Mouse (Mus musculus) myocyte (in vitro differentiated cells): ENCODE measurements around the gene Trim28. TPM values are rescaled to one million over a fixed set of nuclear protein-coding genes. Genes with fewer than 3 reads are reported as not detected.

ENCODE experiments used
- H3K27me3 ChIP-seq: one replicate; pipeline ENCODE4 v1.6.1; 2011; ENCODE audit not compliant: control insufficient read depth, insufficient read depth, insufficient read length
- H3K36me3 ChIP-seq: one replicate; pipeline ENCODE4 v1.6.1; 2011; ENCODE audit not compliant: control insufficient read depth, insufficient read depth
- H3K4me2 ChIP-seq: one replicate; pipeline ENCODE4 v1.6.1; 2011; ENCODE audit warnings: low read depth, control low read depth
- H3K4me3 ChIP-seq: one replicate; pipeline ENCODE4 v1.5.1; 2011; ENCODE audit warnings: mild to moderate bottlenecking, control low read depth, moderate library complexity
- H3K79me2 ChIP-seq: one replicate; pipeline ENCODE4 v1.6.1; 2011; ENCODE audit not compliant: control insufficient read depth, insufficient read depth
- H3ac ChIP-seq: one replicate; pipeline ENCODE4 v1.6.1; 2011; ENCODE audit not compliant: control insufficient read depth, insufficient read length
- CEBPB ChIP-seq: IDR thresholded peaks from 2 replicates; pipeline ENCODE4 v1.6.1; 2011; ENCODE audit warnings: mild to moderate bottlenecking, moderate library complexity; ENCODE audit not compliant: poor library complexity, insufficient read depth, severe bottlenecking
- E2F4 ChIP-seq: IDR thresholded peaks from one replicate; pipeline ENCODE4 v1.6.1; 2011; ENCODE audit warnings: mild to moderate bottlenecking, control low read depth, moderate library complexity; ENCODE audit not compliant: insufficient read depth
- MAX ChIP-seq: IDR thresholded peaks from one replicate; pipeline ENCODE4 v1.6.1; 2011; ENCODE audit warnings: low read depth, mild to moderate bottlenecking, control low read depth
- MYOD1 ChIP-seq, 3 experiments: IDR thresholded peaks; one replicate each; pipeline ENCODE4 v1.6.1; 2011; ENCODE audit warnings: control low read depth in 2 of 3, low read depth in 2 of 3, mild to moderate bottlenecking in 2 of 3, moderate library complexity in 1 of 3; ENCODE audit not compliant: insufficient read length in 2 of 3, control insufficient read depth in 1 of 3
- MYOG ChIP-seq, 3 experiments: IDR thresholded peaks; one replicate each; pipeline ENCODE4 v1.6.1; 2011; ENCODE audit warnings: control low read depth in 2 of 3, low read depth in 2 of 3, mild to moderate bottlenecking in 2 of 3; ENCODE audit not compliant: insufficient read length in 2 of 3, control insufficient read depth in 1 of 3, insufficient read depth in 1 of 3
- POLR2A ChIP-seq: IDR thresholded peaks from one replicate; pipeline ENCODE4 v1.6.1; 2011; ENCODE audit warnings: low read depth, mild to moderate bottlenecking, control low read depth, moderate library complexity; ENCODE audit not compliant: insufficient read length
- POLR2AphosphoS2 ChIP-seq: IDR thresholded peaks from one replicate; pipeline ENCODE4 v1.6.1; 2011; ENCODE audit warnings: low read depth, control low read depth; ENCODE audit not compliant: insufficient read length
- REST ChIP-seq: IDR thresholded peaks from one replicate; pipeline ENCODE4 v1.6.1; 2011; ENCODE audit warnings: mild to moderate bottlenecking, control low read depth, moderate library complexity; ENCODE audit not compliant: insufficient read depth, insufficient read length
- SRF ChIP-seq: IDR thresholded peaks from one replicate; pipeline ENCODE4 v1.6.1; 2011; ENCODE audit warnings: low read depth; ENCODE audit not compliant: control insufficient read depth, insufficient read length
- TCF12 ChIP-seq: IDR thresholded peaks from one replicate; pipeline ENCODE4 v1.6.1; 2011; ENCODE audit warnings: mild to moderate bottlenecking, control low read depth; ENCODE audit not compliant: poor library complexity, insufficient read depth, severe bottlenecking
- TCF3 ChIP-seq: IDR thresholded peaks from one replicate; pipeline ENCODE4 v1.6.1; 2011; ENCODE audit warnings: low read depth, control low read depth; ENCODE audit not compliant: insufficient read length
- USF1 ChIP-seq: IDR thresholded peaks from one replicate; pipeline ENCODE4 v1.6.1; 2011; ENCODE audit warnings: low read depth, mild to moderate bottlenecking, control low read depth, moderate library complexity
- polyA plus RNA-seq: library from polyadenylated mRNA; unstranded; fragments of >200 nt; fragmentation: generic; extraction: Trizol; gene quantifications from one replicate; pipeline ENCODE4 v1.2.1, GENCODE M21; 2012; ENCODE audit warnings: missing spikeins

Gene Trim28
- polyA plus RNA-seq, 1 experiment = 252 TPM

DNA sequence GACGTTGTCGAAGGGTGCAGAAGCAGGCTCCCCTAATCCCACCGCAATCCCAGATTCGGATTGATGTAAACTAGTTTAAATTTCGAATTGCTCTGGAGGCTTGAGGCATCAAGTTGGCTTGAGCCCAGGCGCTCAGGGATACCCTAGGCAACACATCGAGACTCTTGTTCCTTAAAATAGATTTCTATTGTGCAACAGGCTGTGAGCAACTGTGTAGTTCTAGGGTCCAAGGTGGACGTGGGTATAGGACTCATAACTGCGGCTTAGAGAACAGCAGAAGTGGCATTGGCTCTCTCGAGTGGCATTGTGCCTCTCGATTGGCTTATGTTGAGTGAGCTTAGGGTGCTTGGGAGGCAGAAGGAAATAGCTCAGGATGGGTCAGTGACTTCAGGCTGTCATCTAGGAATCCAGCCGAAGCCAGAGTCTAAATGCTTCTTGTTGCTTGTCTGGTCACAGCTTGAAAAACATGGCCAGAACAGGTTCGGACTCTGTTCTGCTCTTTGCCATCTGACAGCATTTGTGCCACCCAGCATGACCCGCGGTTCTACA is 39.8 kb downstream of the Trim28 start:
- Histone ChIP-seq H3K27me3 (no peaks in the 10 kb centered on the region), H3K4me2 (peak overlapping the region; percentile 92), H3ac (peak overlapping the region; percentile 93), H3K36me3 (peaks cover 8% of the 10 kb centered on the region), H3K79me2 (peaks cover 21% of the 10 kb centered on the region), H3K4me3 (peak overlapping the region; percentile 90)
- TF ChIP-seq POLR2AphosphoS2 = no peak
- TF ChIP-seq CEBPB = peak; percentile 88

DNA sequence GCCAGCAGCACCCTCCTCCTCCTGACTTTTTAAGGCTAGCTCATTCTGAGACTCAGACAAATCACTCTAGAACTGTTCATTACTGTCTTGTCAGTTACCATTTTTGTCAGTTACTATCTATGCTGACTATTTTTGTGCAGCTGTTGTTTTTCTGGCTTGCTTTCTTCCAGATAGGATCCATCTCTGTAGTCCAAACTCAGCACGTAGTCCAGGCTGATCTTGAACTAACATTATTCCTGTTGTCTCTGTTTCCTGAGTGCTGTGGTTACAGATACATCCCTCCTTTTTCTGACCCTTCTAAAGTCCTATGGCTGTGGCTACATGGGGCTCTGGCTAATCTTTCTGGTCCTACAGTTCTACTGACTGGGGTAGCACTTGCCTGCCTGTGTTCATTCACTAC is 40.3 kb downstream of the Trim28 start:
- H3K36me3 ChIP-seq = peaks cover 8% of the 10 kb centered on the region
- no peak for TF ChIP-seq SRF
- no peak for TF ChIP-seq USF1
- no peak for TF ChIP-seq POLR2AphosphoS2
- TF ChIP-seq POLR2A = no peak
- TF ChIP-seq MYOD1 (IDR thresholded peaks at IDR 0.05; ENCODE audit: control insufficient read depth in 1 of 3, insufficient read length in 2 of 3, low read depth in 2 of 3) = no peak
- peak in 1 of 3 experiments; percentile 2 for TF ChIP-seq MYOG (IDR thresholded peaks at IDR 0.05; ENCODE audit: control insufficient read depth in 1 of 3, insufficient read depth in 1 of 3, insufficient read length in 2 of 3, low read depth in 2 of 3)
- H3K27me3 ChIP-seq = no peaks in the 10 kb centered on the region
- H3K4me3 ChIP-seq = peak overlapping the region; percentile 90
- peak overlapping the region; percentile 92 for H3K4me2 ChIP-seq
- peaks cover 21% of the 10 kb centered on the region for H3K79me2 ChIP-seq
- peak overlapping the region; percentile 93 for H3ac ChIP-seq

DNA sequence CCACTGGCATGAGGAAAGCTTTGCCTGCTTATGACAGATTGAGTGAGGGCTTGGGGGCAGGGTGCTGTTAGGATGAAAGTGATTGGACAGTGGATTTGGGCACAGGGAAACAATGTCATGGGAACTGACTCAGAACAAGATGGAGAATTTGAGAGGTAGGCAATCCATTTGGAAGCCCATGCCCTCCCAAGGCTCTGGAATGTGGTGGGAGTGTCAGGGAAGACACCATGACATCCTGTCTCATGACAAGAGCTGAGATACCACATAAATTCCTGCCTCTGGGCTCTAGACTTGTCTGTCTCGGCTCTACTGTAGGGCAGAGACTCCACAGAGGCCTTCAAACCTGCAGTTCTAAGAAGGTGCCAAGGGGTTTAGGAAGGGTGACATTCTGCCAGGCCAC is 42.3 kb downstream of the Trim28 start:
- Histone ChIP-seq H3K27me3 (no peaks in the 10 kb centered on the region), H3K4me3 (no peak overlapping the region), H3K4me2 (no peak overlapping the region), H3K36me3 (peaks cover under 1% of the 10 kb centered on the region), H3ac (no peak overlapping the region), H3K79me2 (peaks cover 13% of the 10 kb centered on the region)
- no peak for TF ChIP-seq POLR2AphosphoS2
- no peak for TF ChIP-seq TCF12
- TF ChIP-seq MYOG (IDR thresholded peaks at IDR 0.05; ENCODE audit: control insufficient read depth in 1 of 3, insufficient read depth in 1 of 3, insufficient read length in 2 of 3, low read depth in 2 of 3) = no peak
- no peak for TF ChIP-seq CEBPB
- TF ChIP-seq MAX = no peak
- no peak for TF ChIP-seq REST
- no peak for TF ChIP-seq USF1
- TF ChIP-seq E2F4 = no peak
- TF ChIP-seq TCF3 = no peak
- no peak for TF ChIP-seq SRF
- TF ChIP-seq MYOD1 (IDR thresholded peaks at IDR 0.05; ENCODE audit: control insufficient read depth in 1 of 3, insufficient read length in 2 of 3, low read depth in 2 of 3) = no peak
- no peak for TF ChIP-seq POLR2A

DNA sequence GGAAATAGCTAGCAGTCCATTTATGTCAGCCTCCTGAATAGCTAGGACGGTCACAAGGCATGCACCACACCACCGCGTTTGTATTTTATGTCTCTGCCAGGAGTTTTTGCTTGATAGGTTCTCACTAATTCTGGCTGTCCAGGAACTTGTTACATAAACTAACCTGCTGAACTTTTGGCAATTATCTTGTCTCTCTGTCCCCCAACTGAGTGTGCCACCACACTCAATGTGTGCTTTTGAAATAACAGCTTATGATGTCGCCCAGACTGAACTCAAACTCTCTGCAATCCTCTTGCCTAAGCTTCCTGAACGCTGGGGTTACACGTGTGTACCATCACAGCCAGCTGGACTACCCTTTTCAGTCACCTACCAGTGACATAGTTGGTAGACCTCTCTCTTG is 43.6 kb downstream of the Trim28 start:
- no peaks in the 10 kb centered on the region for H3K27me3 ChIP-seq
- H3K79me2 ChIP-seq = peaks cover under 1% of the 10 kb centered on the region
- no peaks in the 10 kb centered on the region for H3K36me3 ChIP-seq
- H3K4me3 ChIP-seq = no peak overlapping the region
- H3K4me2 ChIP-seq = no peak overlapping the region
- TF ChIP-seq MYOG (IDR thresholded peaks at IDR 0.05; ENCODE audit: control insufficient read depth in 1 of 3, insufficient read depth in 1 of 3, insufficient read length in 2 of 3, low read depth in 2 of 3) = no peak
- TF ChIP-seq TCF3 = no peak
- TF ChIP-seq TCF12 = no peak
- no peak for TF ChIP-seq E2F4
- no peak for TF ChIP-seq MAX
- TF ChIP-seq POLR2AphosphoS2 = no peak
- H3ac ChIP-seq = no peak overlapping the region

DNA sequence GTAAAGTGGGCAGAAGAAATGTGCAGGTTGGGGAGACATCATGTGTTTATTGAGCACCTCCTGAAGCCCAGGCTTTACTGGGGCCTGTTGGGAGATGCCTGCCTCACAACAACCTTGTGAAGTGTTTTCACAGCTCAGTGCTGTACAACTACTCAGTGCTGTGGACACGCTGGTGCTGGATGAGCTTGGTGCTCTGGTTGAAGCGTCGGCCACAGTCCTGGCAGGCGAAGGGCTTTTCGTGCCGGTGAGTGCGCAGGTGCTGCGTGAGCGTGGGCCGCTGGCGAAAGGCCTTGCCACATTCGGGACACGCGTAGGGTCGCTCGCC is 44.2 kb downstream of the Trim28 start:
- TF ChIP-seq TCF3 (no peak), POLR2A (no peak), POLR2AphosphoS2 (peak; percentile 56)
- Histone ChIP-seq H3K27me3 (no peaks in the 10 kb centered on the region), H3K4me3 (no peak overlapping the region), H3K4me2 (no peak overlapping the region), H3K36me3 (no peaks in the 10 kb centered on the region), H3K79me2 (no peaks in the 10 kb centered on the region), H3ac (no peak overlapping the region)
